Mouse (Mus musculus): ENCODE data around the gene Runx2. TPM values are rescaled to one million over a fixed set of nuclear protein-coding genes. Genes with fewer than 3 reads are reported as not detected.

Gene Runx2
- polyA plus RNA-seq, 1 experiment from 2014 or later: 10.1 TPM

Other genes starting within 250 kb of the Runx2 start
- 32.1 and 33.2 TPM in 2 replicates for gene Supt3, start 37.6 kb downstream of the Runx2 start, polyA plus RNA-seq (2014; fragmentation: Nextera tagmentation; extraction: Ambion mirVana)